Comparison of ENCODE assay signal across 9 mouse cellular contexts in genomic region chr10:3741791-3742190, GRCm38 (mm10). TPM values are rescaled to one million over a fixed set of nuclear protein-coding genes. Genes with fewer than 3 reads are reported as not detected.
DNase-seq lines count a peak whose midpoint lies in the region; ATAC-seq and TF ChIP-seq lines count a peak whose summit lies in the region.
"Had no signal": no experiment of that assay in that cellular context is flagged by ENCODE, and none has a peak within 500 bp of the region (broad histone marks: within the 10 kb centered on the region; RNA-seq: fewer than 3 reads in every experiment).

No protein-coding gene starts in this region.

- peak overlapping the region; percentile 85; the same call in 1 of the 2 replicates for H3K4me3 ChIP-seq in heart, adult 2 months
- peak overlapping the region; percentile 72 for H3K4me3 ChIP-seq in limb, embryonic 13.5 days
- peak overlapping the region; percentile 78 for H3K4me3 ChIP-seq in stomach, embryonic 16.5 days (replicated peaks; ENCODE audit: low read length)
- H3K4me3 ChIP-seq: myocyte had no signal

- WGBS in heart, adult 2 months = 14% methylated on average over 5 of the region's 5 CpGs
- WGBS in limb, embryonic 13.5 days = 8% methylated on average over 5 of the region's 5 CpGs
- 12% methylated on average over 5 of the region's 5 CpGs for whole genome bisulfite sequencing in stomach, embryonic 16.5 days

- peaks cover 6% of the 10 kb centered on the region for H3K36me3 ChIP-seq in heart, adult 2 months (ENCODE audit: control insufficient read depth, insufficient read depth, low read length)
- H3K36me3 ChIP-seq in limb, embryonic 13.5 days = no peaks in the 10 kb centered on the region; the same call in 1 of the 2 replicates
- H3K36me3 ChIP-seq in stomach, embryonic 16.5 days (ENCODE audit: control insufficient read depth, insufficient read depth, low read length) = no peaks in the 10 kb centered on the region

- intact Hi-C loops in heart, adult 2 months (cut with DNase I) = loop anchor here (1.0 to 5.0 kb wide), 7 partner anchors 19 to 200 kb away; no protein-coding TSS in a partner anchor

- no peaks in the 10 kb centered on the region for H3K27me3 ChIP-seq in heart, adult 2 months (ENCODE audit: control insufficient read depth, insufficient read depth, low read length)
- no peaks in the 10 kb centered on the region for H3K27me3 ChIP-seq in limb, embryonic 13.5 days
- no peaks in the 10 kb centered on the region for H3K27me3 ChIP-seq in stomach, embryonic 16.5 days (ENCODE audit: control insufficient read depth, insufficient read depth, low read length)

- no peak for DNase-seq in heart, adult 2 months
- no peak for DNase-seq in heart, adult 9 months (ENCODE audit: low spot score in 2 of 2)
- DNase-seq in retina, postnatal 1 day = peak; percentile 20
- no peak for DNase-seq in retina, embryonic 14.5 days (ENCODE audit: low spot score)
- DNase-seq in urinary bladder, adult 18-20 months (ENCODE audit: low spot score in 2 of 2) = no peak
- no peak for DNase-seq in layer of hippocampus, adult 8-10 months (ENCODE audit: low spot score in 2 of 2)

- H3K27ac ChIP-seq in heart, adult 2 months = peak overlapping the region; percentile 78
- no peak overlapping the region for H3K27ac ChIP-seq in limb, embryonic 13.5 days
- no peak overlapping the region for H3K27ac ChIP-seq in stomach, embryonic 16.5 days (ENCODE audit: low read length)

- H3K4me1 ChIP-seq in heart, adult 2 months (ENCODE audit: control insufficient read depth, insufficient read depth, low read length) = peaks cover 8% of the 10 kb centered on the region
- peaks cover 30% of the 10 kb centered on the region for H3K4me1 ChIP-seq in limb, embryonic 13.5 days
- peaks cover 11% of the 10 kb centered on the region for H3K4me1 ChIP-seq in stomach, embryonic 16.5 days (ENCODE audit: control insufficient read depth, insufficient read depth, low read length)

- no peak for TF ChIP-seq EP300 in heart, adult 2 months (IDR thresholded peaks at IDR 0.05; ENCODE audit: insufficient read depth, low read depth, low read length)

- TF ChIP-seq POLR2A in heart, adult 2 months (IDR thresholded peaks at IDR 0.05; ENCODE audit: insufficient read depth, low read depth, low read length) = no peak

- no peaks in the 10 kb centered on the region for H3K9me3 ChIP-seq in limb, embryonic 13.5 days
- H3K9me3 ChIP-seq in stomach, embryonic 16.5 days (replicated peaks; ENCODE audit: control insufficient read depth, low read length) = no peaks in the 10 kb centered on the region

- TF ChIP-seq CTCF in heart, adult 2 months (IDR thresholded peaks at IDR 0.05) = no peak

- H3K4me2 ChIP-seq in limb, embryonic 13.5 days (replicated peaks) = peak overlapping the region; percentile 82
- peak overlapping the region; percentile 87 for H3K4me2 ChIP-seq in stomach, embryonic 16.5 days (ENCODE audit: low read depth, low read length)

- no peak overlapping the region for H3K9ac ChIP-seq in heart, adult 2 months (ENCODE audit: low read depth, low read length)
- H3K9ac ChIP-seq in limb, embryonic 13.5 days = 0 out of 2 replicates have a peak overlapping the region, but pooled peaks have one; percentile 83
- H3K9ac ChIP-seq in stomach, embryonic 16.5 days (ENCODE audit: low read length) = peak overlapping the region; percentile 5; the same call in 1 of the 2 replicates

- ATAC-seq in limb, embryonic 13.5 days (ENCODE audit: low FRiP score, low read depth) = no peak
- ATAC-seq in stomach, embryonic 16.5 days (ENCODE audit: insufficient read depth, low FRiP score) = no peak

- H3K79me2 ChIP-seq in heart, adult 2 months (replicated peaks; ENCODE audit: control insufficient read depth, insufficient read depth, low read length) = no peaks in the 10 kb centered on the region

RNA-seq across cellular contexts. Expression of gene Plekhg1, which starts 1.6 kb away (rescaled TPM):
- 10 to 100 TPM in 1 of 2 experiments, 1 to 10 TPM in 1; 7.6 to 11.0 TPM for total RNA-seq in heart, adult 2 months (2021)
- 3.6 and 7.2 TPM in 2 replicates for polyA plus RNA-seq in heart, adult 2 months (2012; rRNA removed)
- polyA plus RNA-seq in limb, embryonic 13.5 days (2015; fragmentation: Nextera tagmentation; extraction: Ambion mirVana) = 15.9 and 16.9 TPM in 2 replicates
- 11.7 and 14.0 TPM in 2 replicates for polyA plus RNA-seq in stomach, embryonic 16.5 days (2015; fragmentation: Nextera tagmentation; extraction: Ambion mirVana)
- 10 to 100 TPM; 11.8 to 16.1 (median 14.9) TPM for total RNA-seq in layer of hippocampus, adult 8-10 months (2022)
